18 mouse cellular contexts compared by ENCODE assay signal in the genomic region with DNA sequence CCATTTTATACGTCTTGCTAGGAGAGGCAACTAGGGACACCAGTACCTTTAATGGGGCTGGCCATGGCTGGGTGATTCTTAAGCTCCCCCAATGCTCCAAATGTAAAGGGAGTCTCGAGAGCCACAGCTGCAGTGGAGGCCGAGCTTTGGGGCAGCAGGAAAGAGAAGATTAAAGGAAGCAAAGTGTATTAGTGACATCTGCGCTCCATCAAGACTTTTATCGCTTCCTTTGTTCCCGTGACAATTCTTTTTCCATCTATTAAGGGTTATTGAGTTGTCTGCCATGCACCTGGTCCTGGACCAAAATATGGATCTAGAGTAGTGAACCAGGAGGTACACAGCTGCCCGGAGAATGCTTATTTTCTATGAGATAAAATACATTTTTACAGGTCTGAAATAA.
DNase-seq lines count a peak whose midpoint lies in the region; ATAC-seq and TF ChIP-seq lines count a peak whose summit lies in the region.
"Had no signal": no experiment of that assay in that cellular context is flagged by ENCODE, and none has a peak within 500 bp of the region (broad histone marks: within the 10 kb centered on the region; RNA-seq: fewer than 3 reads in every experiment).

No protein-coding gene starts in this region.

- peak; percentile 66 for ATAC-seq in kidney, embryonic 14.5 days (ENCODE audit: low FRiP score, low TSS enrichment)
- no peak for ATAC-seq in neural tube, embryonic 11.5 days (ENCODE audit: insufficient read depth, low FRiP score, low TSS enrichment)
- ATAC-seq in neural tube, embryonic 15.5 days (ENCODE audit: low FRiP score), result no peak
- ATAC-seq in embryonic facial prominence, embryonic 11.5 days (replicated peaks; ENCODE audit: insufficient number of reproducible peaks, low FRiP score, low TSS enrichment, low read depth), result no peak
- ATAC-seq: inflammation-experienced regulatory T-cells, adult 6 months had no signal

- H3K9me3 ChIP-seq in kidney, embryonic 14.5 days (ENCODE audit: control insufficient read depth, low read length), result no peaks in the 10 kb centered on the region
- no peaks in the 10 kb centered on the region for H3K9me3 ChIP-seq in neural tube, embryonic 11.5 days (ENCODE audit: control insufficient read depth, low read length)
- H3K9me3 ChIP-seq in neural tube, embryonic 15.5 days (replicated peaks), result no peaks in the 10 kb centered on the region
- H3K9me3 ChIP-seq in embryonic facial prominence, embryonic 11.5 days (replicated peaks; ENCODE audit: control insufficient read depth, low read length), result no peaks in the 10 kb centered on the region
- H3K9me3 ChIP-seq: limb, embryonic 15.5 days; liver, embryonic 15.5 days; midbrain, embryonic 12.5 days had no signal

- H3K9ac ChIP-seq in kidney, embryonic 14.5 days (ENCODE audit: low read depth, low read length), result no peak overlapping the region
- H3K9ac ChIP-seq in neural tube, embryonic 11.5 days (ENCODE audit: low read length), result no peak overlapping the region
- H3K9ac ChIP-seq in neural tube, embryonic 15.5 days (replicated peaks), result no peak overlapping the region
- no peak overlapping the region for H3K9ac ChIP-seq in embryonic facial prominence, embryonic 11.5 days (replicated peaks; ENCODE audit: low read length)
- H3K9ac ChIP-seq: limb, embryonic 15.5 days; liver, embryonic 15.5 days; midbrain, embryonic 12.5 days had no signal

- H3K27ac ChIP-seq in kidney, embryonic 14.5 days (ENCODE audit: low read depth, low read length), result peak overlapping the region; percentile 65; the same call in 1 of the 2 replicates
- no peak overlapping the region for H3K27ac ChIP-seq in kidney, adult 2 months (ENCODE audit: insufficient read depth, low read depth, low read length)
- no peak overlapping the region for H3K27ac ChIP-seq in neural tube, embryonic 11.5 days (ENCODE audit: low read depth, low read length)
- H3K27ac ChIP-seq in neural tube, embryonic 15.5 days (replicated peaks), result no peak overlapping the region
- no peak overlapping the region for H3K27ac ChIP-seq in embryonic facial prominence, embryonic 11.5 days (replicated peaks; ENCODE audit: low read depth, low read length)
- H3K27ac ChIP-seq: heart, adult 2 months; limb, embryonic 15.5 days; liver, embryonic 15.5 days; macrophage; midbrain, embryonic 12.5 days had no signal

- TF ChIP-seq POLR2A in kidney, adult 2 months (IDR thresholded peaks at IDR 0.05; ENCODE audit: low read depth, low read length), result no peak

- H3K36me3 ChIP-seq in kidney, embryonic 14.5 days (ENCODE audit: control insufficient read depth, insufficient read depth, low read length), result no peaks in the 10 kb centered on the region
- no peaks in the 10 kb centered on the region for H3K36me3 ChIP-seq in kidney, adult 2 months (ENCODE audit: control insufficient read depth, insufficient read depth, low read length)
- H3K36me3 ChIP-seq in neural tube, embryonic 11.5 days (ENCODE audit: control insufficient read depth, insufficient read depth, low read length), result no peaks in the 10 kb centered on the region
- H3K36me3 ChIP-seq in neural tube, embryonic 15.5 days, result no peaks in the 10 kb centered on the region
- H3K36me3 ChIP-seq in embryonic facial prominence, embryonic 11.5 days (replicated peaks; ENCODE audit: control insufficient read depth, insufficient read depth, low read depth, low read length), result no peaks in the 10 kb centered on the region
- H3K36me3 ChIP-seq: limb, embryonic 15.5 days; liver, embryonic 15.5 days; midbrain, embryonic 12.5 days had no signal

- DNase-seq in kidney, adult 2 months, result no peak
- DNase-seq in neural tube, embryonic 11.5 days (ENCODE audit: low spot score), result peak; percentile 29
- peak; percentile 45 for DNase-seq in embryonic facial prominence, embryonic 11.5 days (ENCODE audit: low spot score)
- peak; percentile 63 for DNase-seq in mesoderm, embryonic 11.5 days (ENCODE audit: low read depth, low spot score)
- no peak for DNase-seq in frontal cortex, postnatal 14 days (ENCODE audit: low spot score in 2 of 2)
- DNase-seq: cerebellum, adult 9-11 months; gastrocnemius, postnatal 14 days; heart, adult 2 months; heart, postnatal 4 days; retina, postnatal 1 day had no signal

- no peak overlapping the region for H3K4me3 ChIP-seq in kidney, embryonic 14.5 days (ENCODE audit: low read length)
- no peak overlapping the region for H3K4me3 ChIP-seq in kidney, adult 2 months (ENCODE audit: insufficient read depth, low read depth, low read length)
- H3K4me3 ChIP-seq in neural tube, embryonic 11.5 days (ENCODE audit: low read depth, low read length), result no peak overlapping the region
- no peak overlapping the region for H3K4me3 ChIP-seq in neural tube, embryonic 15.5 days (replicated peaks)
- H3K4me3 ChIP-seq in embryonic facial prominence, embryonic 11.5 days (ENCODE audit: low read depth, low read length), result no peak overlapping the region
- H3K4me3 ChIP-seq: heart, adult 2 months; limb, embryonic 15.5 days; liver, embryonic 15.5 days; midbrain, embryonic 12.5 days; myocyte had no signal

- TF ChIP-seq CTCF in kidney, adult 2 months (conservative IDR thresholded peaks at IDR 0.05; ENCODE audit: insufficient read depth, insufficient read length, low read depth, low read length), result no peak

- H3K4me2 ChIP-seq in kidney, embryonic 14.5 days (replicated peaks; ENCODE audit: low read depth, low read length), result no peak overlapping the region
- no peak overlapping the region for H3K4me2 ChIP-seq in neural tube, embryonic 11.5 days (ENCODE audit: low read depth)
- no peak overlapping the region for H3K4me2 ChIP-seq in neural tube, embryonic 15.5 days
- no peak overlapping the region for H3K4me2 ChIP-seq in embryonic facial prominence, embryonic 11.5 days (ENCODE audit: low read depth, low read length)
- H3K4me2 ChIP-seq: limb, embryonic 15.5 days; liver, embryonic 15.5 days; midbrain, embryonic 12.5 days had no signal

- H3K4me1 ChIP-seq in kidney, embryonic 14.5 days (ENCODE audit: control insufficient read depth, insufficient read depth, low read length), result peaks cover 36% of the 10 kb centered on the region
- no peaks in the 10 kb centered on the region for H3K4me1 ChIP-seq in kidney, adult 2 months (ENCODE audit: control insufficient read depth, insufficient read depth, low read length)
- H3K4me1 ChIP-seq in neural tube, embryonic 11.5 days (ENCODE audit: control insufficient read depth, insufficient read depth, low read length), result peaks cover 3% of the 10 kb centered on the region; the same call in 1 of the 2 replicates
- peaks cover 5% of the 10 kb centered on the region; the same call in 1 of the 2 replicates for H3K4me1 ChIP-seq in neural tube, embryonic 15.5 days
- peaks cover 3% of the 10 kb centered on the region; the same call in 1 of the 2 replicates for H3K4me1 ChIP-seq in embryonic facial prominence, embryonic 11.5 days (ENCODE audit: control insufficient read depth, insufficient read depth, low read length)
- H3K4me1 ChIP-seq: liver, embryonic 15.5 days had no signal

- 16% methylated on average over 7 of the region's 7 CpGs for WGBS in kidney, embryonic 14.5 days
- 70% methylated on average over 7 of the region's 7 CpGs for WGBS in kidney, adult 2 months
- WGBS in neural tube, embryonic 11.5 days, result 25% methylated on average over 7 of the region's 7 CpGs
- WGBS in neural tube, embryonic 15.5 days, result 21% methylated on average over 7 of the region's 7 CpGs
- 34% methylated on average over 7 of the region's 7 CpGs for WGBS in embryonic facial prominence, embryonic 11.5 days

- no peaks in the 10 kb centered on the region for H3K27me3 ChIP-seq in kidney, embryonic 14.5 days (ENCODE audit: control insufficient read depth, insufficient read depth, low read length)
- no peaks in the 10 kb centered on the region for H3K27me3 ChIP-seq in kidney, adult 2 months (replicated peaks; ENCODE audit: control insufficient read depth, insufficient read depth, low read length)
- no peaks in the 10 kb centered on the region for H3K27me3 ChIP-seq in neural tube, embryonic 11.5 days (ENCODE audit: control insufficient read depth, insufficient read depth, low read length)
- no peaks in the 10 kb centered on the region; the same call in 1 of the 2 replicates for H3K27me3 ChIP-seq in neural tube, embryonic 15.5 days (replicated peaks)
- H3K27me3 ChIP-seq in embryonic facial prominence, embryonic 11.5 days (ENCODE audit: control insufficient read depth, insufficient read depth, low read length), result no peaks in the 10 kb centered on the region
- H3K27me3 ChIP-seq: limb, embryonic 15.5 days; liver, embryonic 15.5 days had no signal

Comparison
In these comparisons a context has a peak if more than half of its experiments do, and no peak if none do; other contexts are left out.
1. DNase-seq: peak in neural tube, embryonic 11.5 days (single experiment), embryonic facial prominence, embryonic 11.5 days (single experiment) and mesoderm, embryonic 11.5 days (single experiment); none in kidney, adult 2 months (single experiment) and frontal cortex, postnatal 14 days (0 of 2).